In genomic region chr12:100386259-100386658, GRCm38 (mm10) we compare ENCODE assay signal across 16 mouse cellular contexts.
DNase-seq lines count a peak whose midpoint lies in the region; TF ChIP-seq lines count a peak whose summit lies in the region.
"Had no signal": no experiment of that assay in that cellular context is flagged by ENCODE, and none has a peak within 500 bp of the region (broad histone marks: within the 10 kb centered on the region; RNA-seq: fewer than 3 reads in every experiment).

No protein-coding gene starts in this region.

- peak; percentile 50 for DNase-seq in heart, adult 11 months
- DNase-seq in heart, embryonic 10.5 days (ENCODE audit: low spot score): no peak
- DNase-seq in left cerebral cortex, adult 2 months (ENCODE audit: extremely low spot score in 1 of 2, low spot score in 2 of 2): no peak
- no peak for DNase-seq in left cerebral cortex, postnatal 10 days (ENCODE audit: extremely low spot score in 1 of 2, low spot score in 2 of 2)
- DNase-seq in adipocyte (ENCODE audit: low spot score): peak; percentile 5
- peak; percentile 42 to 57 for DNase-seq in cerebellum, postnatal 14 days
- DNase-seq in kidney, postnatal 25 days: no peak
- DNase-seq: gastrocnemius, postnatal 14 days; kidney, adult 18-20 months; kidney, postnatal 36 days; liver; thymus, postnatal 36 days had no signal

- H3K4me1 ChIP-seq in heart, embryonic 10.5 days: 0 out of 2 replicates have a peak, but pooled peaks cover 10% of the 10 kb centered on the region

- no peak for TF ChIP-seq CTCF in left cerebral cortex, adult 2 months (IDR thresholded peaks at IDR 0.05)

- no peak overlapping the region for H3K4me3 ChIP-seq in heart, embryonic 10.5 days
- H3K4me3 ChIP-seq in left cerebral cortex, adult 2 months: no peak overlapping the region
- H3K4me3 ChIP-seq: hindbrain, embryonic 15.5 days; midbrain, embryonic 10.5 days; myocyte had no signal

- no peaks in the 10 kb centered on the region for H3K27me3 ChIP-seq in heart, embryonic 10.5 days (ENCODE audit: insufficient read depth, poor library complexity, severe bottlenecking)
- H3K27me3 ChIP-seq: hindbrain, embryonic 15.5 days; Patski had no signal

- intact Hi-C loops in left cerebral cortex, adult 2 months (cut with DNase I): no loop called here
- intact Hi-C loops in left cerebral cortex, postnatal 10 days (cut with DNase I): no loop called here

- no peaks in the 10 kb centered on the region for H3K9me3 ChIP-seq in heart, embryonic 10.5 days
- H3K9me3 ChIP-seq: hindbrain, embryonic 15.5 days; midbrain, embryonic 10.5 days had no signal

- H3K27ac ChIP-seq in heart, embryonic 10.5 days: no peak overlapping the region
- H3K27ac ChIP-seq in left cerebral cortex, adult 2 months: peak overlapping the region; percentile 12; the same call in 1 of the 2 replicates
- H3K27ac ChIP-seq: hindbrain, embryonic 15.5 days; midbrain, embryonic 10.5 days had no signal

- peaks cover 61% of the 10 kb centered on the region for H3K36me3 ChIP-seq in heart, embryonic 10.5 days

- WGBS in heart, embryonic 10.5 days: 82% methylated on average over 3 of the region's 3 CpGs

Comparison
In these comparisons a context has a peak if more than half of its experiments do, and no peak if none do; other contexts are left out.
1. DNase-seq: peak in heart, adult 11 months (single experiment), adipocyte (single experiment) and cerebellum, postnatal 14 days (2 of 2); none in heart, embryonic 10.5 days (single experiment), left cerebral cortex, adult 2 months (0 of 2), left cerebral cortex, postnatal 10 days (0 of 2) and kidney, postnatal 25 days (0 of 2).